Mouse (Mus musculus): ENCODE measurements around the gene Sumo2. TPM values are rescaled to one million over a fixed set of nuclear protein-coding genes. Genes with fewer than 3 reads are reported as not detected.
"Not testable (repeated sequence)": the region's sequence is repeated elsewhere in the genome, so short reads cannot be mapped to it uniquely, and the experiment has no call there.

Sumo2 gene
- 100 to 1,000 TPM; 396 to 399 TPM for total RNA-seq (2021)

- DNase-seq (ENCODE audit: extremely low spot score in 1 of 2, low spot score in 2 of 2), result peak; percentile 95 to 99
- intact Hi-C loops (cut with DNase I), result no loop called here
These were observed at the start of gene Sumo2 for GRCm38 (mm10) chr11:115536038-115536681. Gene Sumo2 (minus strand): TSS chr11:115536276.

GRCm38 (mm10) chr11:115585573-115586100, 49.6 kb upstream of the Sumo2 start:
- intact Hi-C loops (cut with DNase I), result no loop called here
- no peak for DNase-seq (ENCODE audit: extremely low spot score in 1 of 2, low spot score in 2 of 2)

- intact Hi-C loops (cut with DNase I), result no loop called here
These were observed 48.4 kb upstream of the Sumo2 start for GRCm38 (mm10) chr11:115584376-115585073.

GRCm38 (mm10) chr11:115582913-115583606, 47.0 kb upstream of the Sumo2 start:
- intact Hi-C loops (cut with DNase I), result no loop called here
- DNase-seq (ENCODE audit: extremely low spot score in 1 of 2, low spot score in 2 of 2), result no peak

More at GRCm38 (mm10) chr11:115584376-115585073, 48.4 kb upstream of the Sumo2 start:
- DNase-seq (ENCODE audit: extremely low spot score in 1 of 2, low spot score in 2 of 2), result no peak

GRCm38 (mm10) chr11:115579080-115579479, 43.0 kb upstream of the Sumo2 start:
- intact Hi-C loops (cut with DNase I), result no loop called here
- DNase-seq (ENCODE audit: extremely low spot score in 1 of 2, low spot score in 2 of 2), result no peak

GRCm38 (mm10) chr11:115564961-115565360, 28.9 kb upstream of the Sumo2 start:
- intact Hi-C loops (cut with DNase I), result no loop called here

GRCm38 (mm10) chr11:115564064-115564809, 28.2 kb upstream of the Sumo2 start, which contains the start of gene Nup85:
Gene Nup85 (plus strand): TSS chr11:115564434.
- peak; percentile 93 to 97 for DNase-seq (ENCODE audit: extremely low spot score in 1 of 2, low spot score in 2 of 2)
- intact Hi-C loops (cut with DNase I), result no loop called here

More at GRCm38 (mm10) chr11:115564961-115565360, 28.9 kb upstream of the Sumo2 start:
- DNase-seq (ENCODE audit: extremely low spot score in 1 of 2, low spot score in 2 of 2), result no peak

GRCm38 (mm10) chr11:115563406-115563805, 27.3 kb upstream of the Sumo2 start:
- DNase-seq (ENCODE audit: extremely low spot score in 1 of 2, low spot score in 2 of 2), result no peak
- intact Hi-C loops (cut with DNase I), result no loop called here

GRCm38 (mm10) chr11:115555717-115556116, 19.6 kb upstream of the Sumo2 start:
- intact Hi-C loops (cut with DNase I), result no loop called here
- no peak for DNase-seq (ENCODE audit: extremely low spot score in 1 of 2, low spot score in 2 of 2)

- intact Hi-C loops (cut with DNase I), result no loop called here
- DNase-seq (ENCODE audit: extremely low spot score in 1 of 2, low spot score in 2 of 2), result no peak
These were observed 16.7 kb upstream of the Sumo2 start for GRCm38 (mm10) chr11:115552783-115553182.

GRCm38 (mm10) chr11:115543571-115543970, 7.5 kb upstream of the Sumo2 start:
- no peak for DNase-seq (ENCODE audit: extremely low spot score in 1 of 2, low spot score in 2 of 2)
- intact Hi-C loops (cut with DNase I), result no loop called here

- intact Hi-C loops (cut with DNase I), result no loop called here
- no peak for DNase-seq (ENCODE audit: extremely low spot score in 1 of 2, low spot score in 2 of 2)
These were observed 2.0 kb upstream of the Sumo2 start for GRCm38 (mm10) chr11:115538045-115538444.

GRCm38 (mm10) chr11:115536856-115537568, 936 bp upstream of the Sumo2 start:
- intact Hi-C loops (cut with DNase I), result no loop called here
- DNase-seq (ENCODE audit: extremely low spot score in 1 of 2, low spot score in 2 of 2), result no peak

GRCm38 (mm10) chr11:115535401-115536037, 557 bp downstream of the Sumo2 start:
- peak in 1 of 2 experiments; percentile 87 for DNase-seq (ENCODE audit: extremely low spot score in 1 of 2, low spot score in 2 of 2)
- intact Hi-C loops (cut with DNase I), result no loop called here

GRCm38 (mm10) chr11:115534759-115535371, 1.2 kb downstream of the Sumo2 start:
- intact Hi-C loops (cut with DNase I), result no loop called here
- DNase-seq (ENCODE audit: extremely low spot score in 1 of 2, low spot score in 2 of 2), result no peak

GRCm38 (mm10) chr11:115526446-115526845, 9.6 kb downstream of the Sumo2 start:
- intact Hi-C loops (cut with DNase I); DNase-seq (ENCODE audit: extremely low spot score in 1 of 2, low spot score in 2 of 2): not testable (repeated sequence)

GRCm38 (mm10) chr11:115522703-115523102, 13.4 kb downstream of the Sumo2 start:
- DNase-seq (ENCODE audit: extremely low spot score in 1 of 2, low spot score in 2 of 2), result no peak
- intact Hi-C loops (cut with DNase I), result no loop called here

Data from left cerebral cortex, postnatal 10 days (tissue).